Mouse (Mus musculus): Measurements from ENCODE around the gene Cenpt. TPM values are rescaled to one million over a fixed set of nuclear protein-coding genes. Genes with fewer than 3 reads are reported as not detected.
A peak's percentile ranks its signal among the peaks of the same experiment; 100 is the strongest.

Cenpt gene
- polyA plus RNA-seq, 1 experiment from 2014 or later = 45.7 TPM

GRCm38 (mm10) chr8:105880754-105881520, 27.9 kb upstream of the Cenpt start, which contains the start of gene Edc4:
TSS of gene Edc4 (plus strand) at chr8:105880881.
- H3K36me3 ChIP-seq (ENCODE audit: control insufficient read depth, insufficient read depth, low read length) = peaks cover 28% of the 10 kb centered on the region
- H3K9me3 ChIP-seq (replicated peaks; ENCODE audit: control insufficient read depth, low read length) = no peaks in the 10 kb centered on the region
- H3K27me3 ChIP-seq (ENCODE audit: control insufficient read depth, insufficient read depth, low read length) = no peaks in the 10 kb centered on the region
- ATAC-seq (replicated peaks; ENCODE audit: insufficient number of reproducible peaks, low FRiP score, low TSS enrichment) = peak; percentile 75
- WGBS (ENCODE audit: insufficient replicate concordance) = under 1% methylated on average over 45 of the region's 45 CpGs
- H3K4me2 ChIP-seq = peak within 1 kb of the TSS; percentile 81
- H3K4me1 ChIP-seq (ENCODE audit: control insufficient read depth, insufficient read depth, low read length) = peaks cover 13% of the 10 kb centered on the region
- peak within 1 kb of the TSS; percentile 88 for H3K9ac ChIP-seq (ENCODE audit: low read depth, low read length)
- H3K4me3 ChIP-seq (ENCODE audit: low read depth, low read length) = peak within 1 kb of the TSS; percentile 76
- peak within 1 kb of the TSS; percentile 25; the same call in 1 of the 2 replicates for H3K27ac ChIP-seq (ENCODE audit: low read depth, low read length)

GRCm38 (mm10) chr8:105874301-105874700, 21.2 kb upstream of the Cenpt start:
- Histone ChIP-seq H3K4me1 (ENCODE audit: control insufficient read depth, insufficient read depth, low read length) (peaks cover 17% of the 10 kb centered on the region), H3K36me3 (ENCODE audit: control insufficient read depth, insufficient read depth, low read length) (peaks cover 26% of the 10 kb centered on the region), H3K4me3 (ENCODE audit: low read depth, low read length) (no peak overlapping the region), H3K9me3 (replicated peaks; ENCODE audit: control insufficient read depth, low read length) (no peaks in the 10 kb centered on the region), H3K27me3 (ENCODE audit: control insufficient read depth, insufficient read depth, low read length) (no peaks in the 10 kb centered on the region), H3K27ac (ENCODE audit: low read depth, low read length) (peak overlapping the region; percentile 71; the same call in 1 of the 2 replicates), H3K4me2 (peak overlapping the region; percentile 29), H3K9ac (ENCODE audit: low read depth, low read length) (0 out of 2 replicates have a peak overlapping the region, but pooled peaks have one; percentile 43)
- 69% methylated on average over 6 of the region's 6 CpGs for WGBS (ENCODE audit: insufficient replicate concordance)
- ATAC-seq (replicated peaks; ENCODE audit: insufficient number of reproducible peaks, low FRiP score, low TSS enrichment) = no peak

GRCm38 (mm10) chr8:105866364-105867029, 13.4 kb upstream of the Cenpt start:
- Histone ChIP-seq H3K4me2 (no peak overlapping the region), H3K27me3 (ENCODE audit: control insufficient read depth, insufficient read depth, low read length) (no peaks in the 10 kb centered on the region), H3K9me3 (replicated peaks; ENCODE audit: control insufficient read depth, low read length) (no peaks in the 10 kb centered on the region), H3K4me1 (ENCODE audit: control insufficient read depth, insufficient read depth, low read length) (peaks cover 21% of the 10 kb centered on the region), H3K36me3 (ENCODE audit: control insufficient read depth, insufficient read depth, low read length) (peaks cover 27% of the 10 kb centered on the region), H3K9ac (ENCODE audit: low read depth, low read length) (no peak overlapping the region), H3K4me3 (ENCODE audit: low read depth, low read length) (no peak overlapping the region), H3K27ac (ENCODE audit: low read depth, low read length) (no peak overlapping the region)
- ATAC-seq (replicated peaks; ENCODE audit: insufficient number of reproducible peaks, low FRiP score, low TSS enrichment) = no peak
- WGBS (ENCODE audit: insufficient replicate concordance) = 72% methylated on average over 6 of the region's 6 CpGs

GRCm38 (mm10) chr8:105861951-105862350, 8.9 kb upstream of the Cenpt start:
- Histone ChIP-seq H3K4me1 (ENCODE audit: control insufficient read depth, insufficient read depth, low read length) (peaks cover 30% of the 10 kb centered on the region), H3K27me3 (ENCODE audit: control insufficient read depth, insufficient read depth, low read length) (no peaks in the 10 kb centered on the region), H3K27ac (ENCODE audit: low read depth, low read length) (peak overlapping the region; percentile 92; the same call in 1 of the 2 replicates), H3K4me2 (peak overlapping the region; percentile 88), H3K4me3 (ENCODE audit: low read depth, low read length) (peak overlapping the region; percentile 96), H3K36me3 (ENCODE audit: control insufficient read depth, insufficient read depth, low read length) (peaks cover 9% of the 10 kb centered on the region; the same call in 1 of the 2 replicates), H3K9me3 (replicated peaks; ENCODE audit: control insufficient read depth, low read length) (no peaks in the 10 kb centered on the region), H3K9ac (ENCODE audit: low read depth, low read length) (peak overlapping the region; percentile 98)
- no peak for ATAC-seq (replicated peaks; ENCODE audit: insufficient number of reproducible peaks, low FRiP score, low TSS enrichment)
- WGBS (ENCODE audit: insufficient replicate concordance) = 14% methylated on average over 1 of the region's 1 CpGs

- ATAC-seq (replicated peaks; ENCODE audit: insufficient number of reproducible peaks, low FRiP score, low TSS enrichment) = peak; percentile 96
- Histone ChIP-seq H3K9me3 (replicated peaks; ENCODE audit: control insufficient read depth, low read length) (no peaks in the 10 kb centered on the region), H3K27ac (ENCODE audit: low read depth, low read length) (peak within 1 kb of the TSS; percentile 92), H3K4me3 (ENCODE audit: low read depth, low read length) (peak within 1 kb of the TSS; percentile 96), H3K9ac (ENCODE audit: low read depth, low read length) (peak within 1 kb of the TSS; percentile 98), H3K4me1 (ENCODE audit: control insufficient read depth, insufficient read depth, low read length) (peaks cover 45% of the 10 kb centered on the region), H3K4me2 (peak within 1 kb of the TSS; percentile 88), H3K27me3 (ENCODE audit: control insufficient read depth, insufficient read depth, low read length) (no peaks in the 10 kb centered on the region), H3K36me3 (ENCODE audit: control insufficient read depth, insufficient read depth, low read length) (no peaks in the 10 kb centered on the region)
- under 1% methylated on average over 55 of the region's 59 CpGs for WGBS (ENCODE audit: insufficient replicate concordance)
Measured at GRCm38 (mm10) chr8:105860143-105860981, 7.3 kb upstream of the Cenpt start, which contains the start of gene Nutf2. TSS of gene Nutf2 (plus strand) at chr8:105860580.

GRCm38 (mm10) chr8:105859314-105859713, 6.2 kb upstream of the Cenpt start:
- WGBS (ENCODE audit: insufficient replicate concordance) = 61% methylated on average over 5 of the region's 5 CpGs
- ATAC-seq (replicated peaks; ENCODE audit: insufficient number of reproducible peaks, low FRiP score, low TSS enrichment) = no peak
- H3K9me3 ChIP-seq (replicated peaks; ENCODE audit: control insufficient read depth, low read length) = no peaks in the 10 kb centered on the region
- H3K9ac ChIP-seq (ENCODE audit: low read depth, low read length) = peak overlapping the region; percentile 98
- peak overlapping the region; percentile 96; the same call in 1 of the 2 replicates for H3K4me3 ChIP-seq (ENCODE audit: low read depth, low read length)
- H3K36me3 ChIP-seq (ENCODE audit: control insufficient read depth, insufficient read depth, low read length) = no peaks in the 10 kb centered on the region
- no peaks in the 10 kb centered on the region for H3K27me3 ChIP-seq (ENCODE audit: control insufficient read depth, insufficient read depth, low read length)
- H3K27ac ChIP-seq (ENCODE audit: low read depth, low read length) = peak overlapping the region; percentile 92
- H3K4me2 ChIP-seq = peak overlapping the region; percentile 88
- peaks cover 44% of the 10 kb centered on the region for H3K4me1 ChIP-seq (ENCODE audit: control insufficient read depth, insufficient read depth, low read length)

- Histone ChIP-seq H3K4me1 (ENCODE audit: control insufficient read depth, insufficient read depth, low read length) (peaks cover 40% of the 10 kb centered on the region), H3K4me3 (ENCODE audit: low read depth, low read length) (no peak overlapping the region), H3K27ac (ENCODE audit: low read depth, low read length) (no peak overlapping the region), H3K9ac (ENCODE audit: low read depth, low read length) (no peak overlapping the region), H3K9me3 (replicated peaks; ENCODE audit: control insufficient read depth, low read length) (no peaks in the 10 kb centered on the region), H3K27me3 (ENCODE audit: control insufficient read depth, insufficient read depth, low read length) (no peaks in the 10 kb centered on the region), H3K36me3 (ENCODE audit: control insufficient read depth, insufficient read depth, low read length) (no peaks in the 10 kb centered on the region), H3K4me2 (no peak overlapping the region)
- 87% methylated on average over 5 of the region's 5 CpGs for WGBS (ENCODE audit: insufficient replicate concordance)
- no peak for ATAC-seq (replicated peaks; ENCODE audit: insufficient number of reproducible peaks, low FRiP score, low TSS enrichment)
Measured at GRCm38 (mm10) chr8:105858495-105858894, 5.4 kb upstream of the Cenpt start.
